Mouse (Mus musculus): ENCODE measurements around the gene Tcf7l2. TPM values are rescaled to one million over a fixed set of nuclear protein-coding genes. Genes with fewer than 3 reads are reported as not detected.

The Tcf7l2 gene
- polyA plus RNA-seq, 1 experiment from 2014 or later: 53.4 TPM

GRCm38 (mm10) chr19:55925425-55925803 lies 183.8 kb downstream of the Tcf7l2 start:
- Histone ChIP-seq H3K4me3 (replicated peaks; ENCODE audit: low read depth, low read length) (no peak overlapping the region), H3K9ac (ENCODE audit: low read depth, low read length) (no peak overlapping the region), H3K4me2 (ENCODE audit: low read length) (no peak overlapping the region), H3K36me3 (ENCODE audit: insufficient read depth, low read length) (peaks cover 11% of the 10 kb centered on the region; the same call in 1 of the 2 replicates), H3K9me3 (replicated peaks; ENCODE audit: low read length) (no peaks in the 10 kb centered on the region), H3K4me1 (replicated peaks; ENCODE audit: insufficient read depth, low read length) (0 out of 2 replicates have a peak, but pooled peaks cover 3% of the 10 kb centered on the region), H3K27ac (no peak overlapping the region), H3K27me3 (ENCODE audit: insufficient read depth, low read length) (no peaks in the 10 kb centered on the region)
- no peak for ATAC-seq (replicated peaks; ENCODE audit: low FRiP score, low read depth)
- TF ChIP-seq CTCF (IDR thresholded peaks at IDR 0.05; ENCODE audit: low read depth): no peak
- 53% methylated on average over 7 of the region's 7 CpGs for WGBS
- peak; percentile 65 for DNase-seq (ENCODE audit: low spot score)

DNA sequence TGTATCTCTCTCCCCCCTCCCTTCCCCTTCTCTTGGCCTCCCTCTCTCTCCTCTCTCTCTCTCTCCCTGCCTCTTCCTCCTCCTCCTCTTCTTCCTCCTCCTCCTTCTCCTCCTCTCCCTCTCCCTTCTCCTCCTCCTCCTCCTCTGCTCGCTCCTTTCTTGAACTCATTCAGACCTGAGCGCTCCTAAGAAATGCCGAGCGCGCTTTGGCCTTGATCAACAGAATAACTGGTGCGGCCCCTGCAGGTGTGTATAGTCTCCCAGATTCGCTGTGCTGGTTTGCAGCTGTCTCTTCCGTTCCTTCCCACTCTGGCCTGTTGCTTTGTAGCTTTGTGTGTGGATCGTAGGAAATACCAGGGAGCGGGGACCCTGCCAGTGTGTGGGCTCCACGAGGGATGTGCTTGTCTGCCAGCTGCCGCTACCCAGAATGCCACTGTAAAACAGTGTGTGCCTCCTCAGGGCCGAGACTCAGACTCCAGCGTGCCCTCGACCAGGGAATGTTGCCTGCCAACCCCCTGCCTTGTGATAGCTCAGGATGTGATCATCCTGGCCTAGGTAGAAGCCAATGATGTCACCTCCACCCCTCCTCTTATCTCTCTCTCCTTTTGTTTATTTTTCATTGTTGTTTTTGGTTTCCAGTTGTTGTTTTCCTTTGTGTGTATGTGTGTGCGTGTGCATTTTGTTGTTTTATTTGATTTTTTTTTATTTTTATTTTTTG lies 184.3 kb downstream of the Tcf7l2 start:
- H3K27ac ChIP-seq: no peak overlapping the region
- H3K9me3 ChIP-seq (replicated peaks; ENCODE audit: low read length): no peaks in the 10 kb centered on the region
- no peak for TF ChIP-seq CTCF (IDR thresholded peaks at IDR 0.05; ENCODE audit: low read depth)
- no peaks in the 10 kb centered on the region for H3K27me3 ChIP-seq (ENCODE audit: insufficient read depth, low read length)
- no peak overlapping the region for H3K4me2 ChIP-seq (ENCODE audit: low read length)
- H3K4me3 ChIP-seq (replicated peaks; ENCODE audit: low read depth, low read length): no peak overlapping the region
- H3K4me1 ChIP-seq (replicated peaks; ENCODE audit: insufficient read depth, low read length): 0 out of 2 replicates have a peak, but pooled peaks cover 3% of the 10 kb centered on the region
- peaks cover 6% of the 10 kb centered on the region; the same call in 1 of the 2 replicates for H3K36me3 ChIP-seq (ENCODE audit: insufficient read depth, low read length)
- 68% methylated on average over 16 of the region's 16 CpGs for WGBS
- ATAC-seq (replicated peaks; ENCODE audit: low FRiP score, low read depth) (no peak), DNase-seq (ENCODE audit: low spot score) (no peak)
- no peak overlapping the region for H3K9ac ChIP-seq (ENCODE audit: low read depth, low read length)

DNA sequence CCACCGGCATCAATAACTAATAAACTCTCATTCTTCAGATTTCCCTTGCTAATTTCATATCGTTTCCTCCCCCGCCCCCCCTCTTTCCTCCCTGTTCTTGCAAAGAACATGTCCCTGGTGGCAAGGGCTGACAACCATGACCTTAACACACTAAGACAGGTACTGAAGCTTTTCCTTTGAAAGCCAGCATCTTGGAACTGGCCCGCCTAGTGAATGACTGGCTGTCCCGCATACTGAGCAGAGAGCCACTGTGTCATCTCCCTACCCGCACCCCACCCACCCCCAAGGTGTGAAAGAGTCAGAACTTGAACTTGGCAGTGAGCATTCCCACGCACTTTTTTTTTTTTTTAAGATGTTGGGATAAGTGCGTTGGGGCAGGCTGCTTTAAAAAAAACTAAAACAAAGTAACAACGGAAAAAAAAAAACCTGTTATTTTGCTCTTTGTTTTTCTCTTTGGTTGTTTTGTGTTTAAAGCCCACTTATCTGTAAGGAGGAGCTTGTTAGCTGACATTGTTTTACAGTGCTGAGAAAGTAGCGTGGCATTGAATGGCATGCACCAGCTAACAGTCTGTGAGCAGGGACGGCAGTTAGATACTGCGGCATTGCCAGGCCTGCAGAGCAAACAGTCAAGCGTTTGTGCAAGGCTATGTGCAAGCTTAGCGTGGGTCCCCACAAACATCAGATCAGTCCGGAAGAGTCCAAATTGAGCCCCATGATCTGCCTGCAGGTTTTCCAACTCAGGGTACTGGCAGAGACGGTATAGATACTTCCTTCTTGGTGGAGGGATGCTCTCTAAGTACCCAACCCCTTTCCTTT lies 185.4 kb downstream of the Tcf7l2 start:
- no peak overlapping the region for H3K9ac ChIP-seq (ENCODE audit: low read depth, low read length)
- H3K4me1 ChIP-seq (replicated peaks; ENCODE audit: insufficient read depth, low read length): 0 out of 2 replicates have a peak, but pooled peaks cover 3% of the 10 kb centered on the region
- no peak for TF ChIP-seq CTCF (IDR thresholded peaks at IDR 0.05; ENCODE audit: low read depth)
- WGBS: 89% methylated on average over 16 of the region's 16 CpGs
- no peaks in the 10 kb centered on the region for H3K9me3 ChIP-seq (replicated peaks; ENCODE audit: low read length)
- no peaks in the 10 kb centered on the region for H3K27me3 ChIP-seq (ENCODE audit: insufficient read depth, low read length)
- H3K36me3 ChIP-seq (ENCODE audit: insufficient read depth, low read length): peaks cover 6% of the 10 kb centered on the region
- H3K4me3 ChIP-seq (replicated peaks; ENCODE audit: low read depth, low read length): no peak overlapping the region
- no peak overlapping the region for H3K27ac ChIP-seq
- no peak for ATAC-seq (replicated peaks; ENCODE audit: low FRiP score, low read depth)
- no peak for DNase-seq (ENCODE audit: low spot score)
- H3K4me2 ChIP-seq (ENCODE audit: low read length): no peak overlapping the region

DNA sequence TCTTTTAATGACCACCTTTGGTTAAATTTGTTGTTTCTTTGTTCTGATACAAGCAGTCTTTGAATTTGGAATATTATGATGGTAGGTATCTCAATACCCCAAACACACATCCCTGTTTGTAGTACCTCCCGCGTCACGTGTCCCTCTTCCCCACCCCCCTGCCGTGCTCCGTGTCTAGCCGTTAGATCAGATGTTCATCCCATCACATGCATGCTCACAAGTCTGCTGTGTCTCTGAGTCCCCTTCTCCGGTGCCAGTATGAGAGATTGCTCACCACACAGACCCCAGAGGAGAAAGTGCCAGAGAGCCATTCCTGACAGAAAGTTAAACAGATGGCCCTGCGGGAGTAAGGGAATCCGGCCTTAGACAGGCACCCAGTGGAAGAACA lies 186.0 kb downstream of the Tcf7l2 start:
- DNase-seq (ENCODE audit: low spot score) (no peak), ATAC-seq (replicated peaks; ENCODE audit: low FRiP score, low read depth) (no peak)
- no peak for TF ChIP-seq CTCF (IDR thresholded peaks at IDR 0.05; ENCODE audit: low read depth)
- no peak overlapping the region for H3K9ac ChIP-seq (ENCODE audit: low read depth, low read length)
- no peak overlapping the region for H3K27ac ChIP-seq
- H3K36me3 ChIP-seq (ENCODE audit: insufficient read depth, low read length): peaks cover 6% of the 10 kb centered on the region
- H3K4me3 ChIP-seq (replicated peaks; ENCODE audit: low read depth, low read length): no peak overlapping the region
- no peaks in the 10 kb centered on the region for H3K27me3 ChIP-seq (ENCODE audit: insufficient read depth, low read length)
- H3K4me2 ChIP-seq (ENCODE audit: low read length): no peak overlapping the region
- H3K4me1 ChIP-seq (replicated peaks; ENCODE audit: insufficient read depth, low read length): 0 out of 2 replicates have a peak, but pooled peaks cover 3% of the 10 kb centered on the region
- H3K9me3 ChIP-seq (replicated peaks; ENCODE audit: low read length): no peaks in the 10 kb centered on the region
- WGBS: 92% methylated on average over 9 of the region's 9 CpGs

DNA sequence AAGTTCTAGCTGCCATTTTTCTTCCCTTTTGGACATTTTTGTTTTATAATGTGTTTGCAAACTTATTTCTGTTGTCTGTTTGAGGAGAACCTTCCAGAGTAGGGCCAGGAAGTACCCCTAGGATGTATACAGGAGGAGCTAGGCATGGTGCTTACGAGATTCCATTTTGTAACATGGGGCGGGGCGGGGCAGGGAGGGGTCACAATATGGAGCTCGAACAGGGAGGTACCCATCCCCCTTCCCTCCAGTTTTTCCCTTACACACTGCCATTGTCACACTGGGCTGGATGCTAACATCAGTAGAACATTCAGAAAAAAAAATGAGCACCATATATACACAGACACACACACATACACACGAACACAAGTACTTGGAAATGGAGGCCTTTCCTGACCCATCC lies 187.1 kb downstream of the Tcf7l2 start:
- TF ChIP-seq CTCF (IDR thresholded peaks at IDR 0.05; ENCODE audit: low read depth): no peak
- DNase-seq (ENCODE audit: low spot score) (no peak), ATAC-seq (replicated peaks; ENCODE audit: low FRiP score, low read depth) (no peak)
- no peak overlapping the region for H3K27ac ChIP-seq
- no peaks in the 10 kb centered on the region for H3K9me3 ChIP-seq (replicated peaks; ENCODE audit: low read length)
- peaks cover 6% of the 10 kb centered on the region for H3K36me3 ChIP-seq (ENCODE audit: insufficient read depth, low read length)
- no peak overlapping the region for H3K9ac ChIP-seq (ENCODE audit: low read depth, low read length)
- no peak overlapping the region for H3K4me2 ChIP-seq (ENCODE audit: low read length)
- no peak overlapping the region for H3K4me3 ChIP-seq (replicated peaks; ENCODE audit: low read depth, low read length)
- 0 out of 2 replicates have a peak, but pooled peaks cover 3% of the 10 kb centered on the region for H3K4me1 ChIP-seq (replicated peaks; ENCODE audit: insufficient read depth, low read length)
- H3K27me3 ChIP-seq (ENCODE audit: insufficient read depth, low read length): no peaks in the 10 kb centered on the region
- WGBS: 94% methylated on average over 5 of the region's 5 CpGs

DNA sequence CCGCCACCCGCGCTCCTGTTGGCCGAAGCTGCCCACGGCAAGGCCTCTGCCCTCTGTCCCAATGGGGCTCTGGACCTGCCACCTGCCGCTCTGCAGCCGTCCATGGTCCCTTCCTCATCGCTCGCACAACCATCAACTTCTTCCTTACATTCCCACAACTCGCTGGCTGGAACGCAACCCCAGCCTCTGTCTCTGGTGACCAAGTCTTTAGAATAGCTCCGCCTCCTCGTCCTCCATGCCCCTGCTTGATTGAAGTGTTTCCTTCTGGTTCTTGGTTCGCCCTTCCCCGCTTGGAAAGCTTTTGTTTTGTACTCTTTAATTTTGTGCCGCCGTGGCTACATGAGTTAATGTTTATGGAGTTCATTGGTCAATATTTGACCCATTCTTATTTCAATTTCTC lies 190.0 kb downstream of the Tcf7l2 start:
- Histone ChIP-seq H3K4me1 (replicated peaks; ENCODE audit: insufficient read depth, low read length) (no peaks in the 10 kb centered on the region), H3K27me3 (ENCODE audit: insufficient read depth, low read length) (no peaks in the 10 kb centered on the region), H3K27ac (no peak overlapping the region), H3K4me2 (ENCODE audit: low read length) (no peak overlapping the region), H3K9me3 (replicated peaks; ENCODE audit: low read length) (no peaks in the 10 kb centered on the region), H3K4me3 (replicated peaks; ENCODE audit: low read depth, low read length) (no peak overlapping the region), H3K9ac (ENCODE audit: low read depth, low read length) (no peak overlapping the region), H3K36me3 (ENCODE audit: insufficient read depth, low read length) (peaks cover 6% of the 10 kb centered on the region)
- no peak for ATAC-seq (replicated peaks; ENCODE audit: low FRiP score, low read depth)
- WGBS: 93% methylated on average over 17 of the region's 17 CpGs
- no peak for DNase-seq (ENCODE audit: low spot score)
- no peak for TF ChIP-seq CTCF (IDR thresholded peaks at IDR 0.05; ENCODE audit: low read depth)

Data from kidney, postnatal 0 days (tissue).